9 mouse cellular contexts compared by ENCODE assay signal in the genomic region with DNA sequence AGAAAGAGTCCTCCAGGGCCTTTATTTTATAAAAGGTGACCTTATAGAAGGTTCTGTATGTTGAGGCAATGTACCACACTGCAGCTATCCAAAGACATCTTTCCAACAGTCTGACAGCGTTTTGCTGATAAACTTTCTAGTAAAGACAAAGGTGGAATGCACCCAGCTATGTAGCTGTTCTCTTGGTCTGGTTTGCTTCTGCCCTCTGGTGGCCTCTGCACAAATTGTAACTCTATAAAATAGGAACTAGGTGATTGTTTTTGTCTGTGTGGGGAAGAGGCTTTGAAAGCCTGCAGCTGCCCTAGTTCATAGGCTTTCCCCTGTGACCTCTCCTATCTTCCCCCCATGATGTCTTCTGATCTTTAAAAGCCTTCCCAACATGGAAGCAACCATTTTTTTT. TPM values are rescaled to one million over a fixed set of nuclear protein-coding genes. Genes with fewer than 3 reads are reported as not detected.
DNase-seq lines count a peak whose midpoint lies in the region; ATAC-seq lines count a peak whose summit lies in the region.
"Had no signal": no experiment of that assay in that cellular context is flagged by ENCODE, and none has a peak within 500 bp of the region (broad histone marks: within the 10 kb centered on the region; RNA-seq: fewer than 3 reads in every experiment).

No protein-coding gene starts in this region.

- peak; percentile 71 for DNase-seq in gastrocnemius, adult 18-20 months (ENCODE audit: low spot score)
- no peak for DNase-seq in gastrocnemius, postnatal 25 days
- peak; percentile 28 for DNase-seq in c-Kit-positive CD71-positive TER-119-positive erythroid progenitor cells, embryonic 14.5 days (ENCODE audit: low spot score)
- peak; percentile 25 to 45 for DNase-seq in layer of hippocampus, postnatal 36 days
- DNase-seq in lung, postnatal 36 days = peak; percentile 84
- peak; percentile 58 for DNase-seq in right cerebral cortex, postnatal 14 days

- no peak overlapping the region for H3K27ac ChIP-seq in forebrain, embryonic 15.5 days (replicated peaks)
- no peak overlapping the region for H3K27ac ChIP-seq in hindbrain, embryonic 15.5 days (replicated peaks)
- H3K27ac ChIP-seq: lung, embryonic 15.5 days had no signal

- no peak overlapping the region for H3K9ac ChIP-seq in forebrain, embryonic 15.5 days (replicated peaks)
- no peak overlapping the region for H3K9ac ChIP-seq in hindbrain, embryonic 15.5 days
- H3K9ac ChIP-seq: lung, embryonic 15.5 days had no signal

- H3K4me3 ChIP-seq in forebrain, embryonic 15.5 days = no peak overlapping the region
- H3K4me3 ChIP-seq in hindbrain, embryonic 15.5 days = no peak overlapping the region
- H3K4me3 ChIP-seq: lung, embryonic 15.5 days had no signal

- H3K36me3 ChIP-seq in forebrain, embryonic 15.5 days = no peaks in the 10 kb centered on the region
- H3K36me3 ChIP-seq in hindbrain, embryonic 15.5 days = no peaks in the 10 kb centered on the region
- H3K36me3 ChIP-seq: lung, embryonic 15.5 days had no signal

- WGBS in forebrain, embryonic 15.5 days = 8% methylated on average over 1 of the region's 1 CpGs
- WGBS in hindbrain, embryonic 15.5 days = 12% methylated on average over 1 of the region's 1 CpGs

- ATAC-seq in forebrain, embryonic 15.5 days (replicated peaks) = peak; percentile 88
- ATAC-seq in hindbrain, embryonic 15.5 days (ENCODE audit: low FRiP score, low read depth) = peak; percentile 79

- H3K4me1 ChIP-seq in forebrain, embryonic 15.5 days = no peaks in the 10 kb centered on the region
- no peaks in the 10 kb centered on the region for H3K4me1 ChIP-seq in hindbrain, embryonic 15.5 days (replicated peaks)
- H3K4me1 ChIP-seq: lung, embryonic 15.5 days had no signal

- H3K9me3 ChIP-seq in forebrain, embryonic 15.5 days = no peaks in the 10 kb centered on the region
- no peaks in the 10 kb centered on the region for H3K9me3 ChIP-seq in hindbrain, embryonic 15.5 days
- H3K9me3 ChIP-seq: lung, embryonic 15.5 days had no signal

- H3K27me3 ChIP-seq in forebrain, embryonic 15.5 days = no peaks in the 10 kb centered on the region
- no peaks in the 10 kb centered on the region for H3K27me3 ChIP-seq in hindbrain, embryonic 15.5 days
- H3K27me3 ChIP-seq: lung, embryonic 15.5 days had no signal

- H3K4me2 ChIP-seq in forebrain, embryonic 15.5 days (replicated peaks) = no peak overlapping the region
- H3K4me2 ChIP-seq in hindbrain, embryonic 15.5 days = no peak overlapping the region
- H3K4me2 ChIP-seq: lung, embryonic 15.5 days had no signal

RNA-seq across cellular contexts. Expression of gene 4931440F15Rik, which starts 59.7 kb away (rescaled TPM):
- total RNA-seq in gastrocnemius, adult 18-20 months (2021) = 1 to 10 TPM; 2.1 to 2.8 TPM
- 1 to 10 TPM; 2.1 to 2.6 TPM for total RNA-seq in gastrocnemius, postnatal 25 days (2021)
- 0.37 and 0.47 TPM in 2 replicates for polyA plus RNA-seq in forebrain, embryonic 15.5 days (2015; fragmentation: Nextera tagmentation; extraction: Ambion mirVana)
- polyA plus RNA-seq in hindbrain, embryonic 15.5 days (2015; fragmentation: Nextera tagmentation; extraction: Ambion mirVana) = 0.60 and 0.77 TPM in 2 replicates
- 1 to 10 TPM; 1.9 to 3.6 TPM for total RNA-seq in layer of hippocampus, postnatal 36 days (2021)
